Mouse (Mus musculus) MEL (cell line): Measurements from ENCODE around the gene Cox7a2.

Experiments used
- CTCF ChIP-seq, 3 experiments: IDR thresholded peaks in 2 of 3; conservative IDR thresholded peaks in 1 of 3; 2 replicates each; pipeline ENCODE4 v1.5.1; 2011 to 2012; ENCODE audit warnings: low read length in 3 of 3, low read depth in 2 of 3, mild to moderate bottlenecking in 2 of 3, improper control_type of control experiment in 1 of 3, inconsistent platforms in 1 of 3, mixed read lengths in 1 of 3, moderate library complexity in 1 of 3; ENCODE audit not compliant: control insufficient read depth in 1 of 3, insufficient read depth in 1 of 3, poor library complexity in 1 of 3, severe bottlenecking in 1 of 3
- E2F4 ChIP-seq: IDR thresholded peaks from 2 replicates; pipeline ENCODE4 v1.6.1; 2011; ENCODE audit warnings: low read depth, low read length, improper control_type of control experiment, borderline replicate concordance
- EP300 ChIP-seq, 2 experiments: IDR thresholded peaks; 2 replicates each; pipeline ENCODE4 v1.6.1; 2011; ENCODE audit warnings: improper control_type of control experiment in 2 of 2, low read length in 2 of 2, low read depth in 1 of 2, mild to moderate bottlenecking in 1 of 2
- MAFK ChIP-seq: IDR thresholded peaks from 2 replicates; pipeline ENCODE4 v1.6.1; 2011; ENCODE audit warnings: low read depth, mild to moderate bottlenecking, low read length, improper control_type of control experiment, borderline replicate concordance
- NELFE ChIP-seq: IDR thresholded peaks from 2 replicates; pipeline ENCODE4 v1.6.1; 2011; ENCODE audit warnings: low read depth, low read length, improper control_type of control experiment
- POLR2A ChIP-seq, 2 experiments: IDR thresholded peaks; 2 replicates each; pipeline ENCODE4 v1.6.1; 2011 to 2012; ENCODE audit warnings: low read length in 2 of 2, mild to moderate bottlenecking in 2 of 2, control low read depth in 1 of 2, improper control_type of control experiment in 1 of 2, low read depth in 1 of 2, moderate library complexity in 1 of 2; ENCODE audit not compliant: control insufficient read depth in 1 of 2, insufficient read depth in 1 of 2, poor library complexity in 1 of 2
- POLR2AphosphoS5 ChIP-seq: IDR thresholded peaks from 2 replicates; pipeline ENCODE4 v1.6.1; 2012; ENCODE audit warnings: low read depth, borderline replicate concordance, mild to moderate bottlenecking, inconsistent platforms, low read length, moderate library complexity, mixed read lengths
- RAD21 ChIP-seq: IDR thresholded peaks from 2 replicates; pipeline ENCODE4 v1.6.1; 2011; ENCODE audit warnings: mild to moderate bottlenecking, low read depth, low read length, improper control_type of control experiment
- RCOR1 ChIP-seq: IDR thresholded peaks from 2 replicates; pipeline ENCODE4 v1.6.1; 2012; ENCODE audit warnings: low read depth, mild to moderate bottlenecking, inconsistent platforms, low read length, improper control_type of control experiment
- ZKSCAN1 ChIP-seq: IDR thresholded peaks from 2 replicates; pipeline ENCODE4 v1.6.1; 2012; ENCODE audit warnings: low read depth, mild to moderate bottlenecking, inconsistent platforms, low read length, improper control_type of control experiment, moderate library complexity

- no peak for TF ChIP-seq POLR2AphosphoS5
- TF ChIP-seq POLR2A (IDR thresholded peaks at IDR 0.05; ENCODE audit: control insufficient read depth in 1 of 2, insufficient read depth in 1 of 2, low read depth in 1 of 2, low read length in 2 of 2, poor library complexity in 1 of 2): no peak
- no peak for TF ChIP-seq EP300 (IDR thresholded peaks at IDR 0.05; ENCODE audit: low read depth in 1 of 2, low read length in 2 of 2)
- TF ChIP-seq CTCF (IDR thresholded peaks at IDR 0.05 in 2 of 3, conservative IDR thresholded peaks at IDR 0.05 in 1 of 3; ENCODE audit: control insufficient read depth in 1 of 3, insufficient read depth in 1 of 3, low read depth in 2 of 3, low read length in 3 of 3, poor library complexity in 1 of 3, severe bottlenecking in 1 of 3): peak; percentile 5 to 76 (median 38); a peak in 4 of 6 replicates
- no peak for TF ChIP-seq ZKSCAN1
- TF ChIP-seq RCOR1: no peak
- peak; percentile 75 for TF ChIP-seq RAD21
- TF ChIP-seq NELFE: no peak
- TF ChIP-seq MAFK: no peak
- TF ChIP-seq E2F4: no peak
Observed at GRCm38 (mm10) chr9:79716909-79717835, 42.5 kb downstream of the Cox7a2 start.
